9 mouse cellular contexts compared by ENCODE assay signal in genomic region chr7:18923711-18924191, GRCm38 (mm10). TPM values are rescaled to one million over a fixed set of nuclear protein-coding genes. Genes with fewer than 3 reads are reported as not detected.
DNase-seq lines count a peak whose midpoint lies in the region; ATAC-seq and TF ChIP-seq lines count a peak whose summit lies in the region.
"Had no signal": no experiment of that assay in that cellular context is flagged by ENCODE, and none has a peak within 500 bp of the region (broad histone marks: within the 10 kb centered on the region; RNA-seq: fewer than 3 reads in every experiment).

No protein-coding gene starts in this region.

- ATAC-seq in cerebellum, adult (ENCODE audit: insufficient number of reproducible peaks, low FRiP score, low TSS enrichment) = no peak
- ATAC-seq in hindbrain, postnatal 0 days = peak; percentile 13; the same call in 1 of the 2 replicates
- no peak for ATAC-seq in neural tube, embryonic 13.5 days (ENCODE audit: low read depth)

- WGBS in hindbrain, postnatal 0 days = 14% methylated on average over 4 of the region's 4 CpGs
- 19% methylated on average over 4 of the region's 4 CpGs for WGBS in neural tube, embryonic 13.5 days

- peak; percentile 43 for DNase-seq in cerebellum, adult 11 months
- DNase-seq in embryo, embryonic 9.5 days (ENCODE audit: extremely low spot score) = peak; percentile 37
- DNase-seq in hindbrain, postnatal 0 days (ENCODE audit: low spot score) = peak; percentile 85
- DNase-seq in heart, postnatal 14 days = no peak
- DNase-seq in urinary bladder, postnatal 25 days (ENCODE audit: low spot score) = no peak
- DNase-seq in layer of hippocampus, adult 8-10 months (ENCODE audit: low spot score in 2 of 2) = no peak
- DNase-seq: liver, embryonic 13.5 days had no signal

- peaks cover 35% of the 10 kb centered on the region for H3K4me1 ChIP-seq in hindbrain, postnatal 0 days (ENCODE audit: insufficient read depth, low read length)
- peaks cover 68% of the 10 kb centered on the region for H3K4me1 ChIP-seq in neural tube, embryonic 13.5 days (replicated peaks)

- no peaks in the 10 kb centered on the region for H3K9me3 ChIP-seq in hindbrain, postnatal 0 days (ENCODE audit: low read length)
- H3K9me3 ChIP-seq in neural tube, embryonic 13.5 days = no peaks in the 10 kb centered on the region
- H3K9me3 ChIP-seq: liver, embryonic 13.5 days had no signal

- H3K27me3 ChIP-seq in hindbrain, postnatal 0 days (ENCODE audit: insufficient read depth, low read length) = no peaks in the 10 kb centered on the region
- no peaks in the 10 kb centered on the region for H3K27me3 ChIP-seq in neural tube, embryonic 13.5 days

- intact Hi-C loops in heart, postnatal 14 days (cut with DNase I) = loop anchor here (2.0 kb wide), 1 partner anchor 43 kb away; no protein-coding TSS in a partner anchor

- H3K9ac ChIP-seq in hindbrain, postnatal 0 days (replicated peaks; ENCODE audit: low read length) = 0 out of 2 replicates have a peak overlapping the region, but pooled peaks have one; percentile 17
- peak overlapping the region; percentile 57 for H3K9ac ChIP-seq in neural tube, embryonic 13.5 days
- H3K9ac ChIP-seq: liver, embryonic 13.5 days had no signal

- no peak for TF ChIP-seq CTCF in hindbrain, postnatal 0 days (IDR thresholded peaks at IDR 0.05; ENCODE audit: low read depth)

- peak overlapping the region; percentile 92 for H3K27ac ChIP-seq in hindbrain, postnatal 0 days
- H3K27ac ChIP-seq in neural tube, embryonic 13.5 days (replicated peaks) = peak overlapping the region; percentile 96
- H3K27ac ChIP-seq: liver, embryonic 13.5 days had no signal

- H3K4me3 ChIP-seq in hindbrain, postnatal 0 days (ENCODE audit: low read length) = no peak overlapping the region
- H3K4me3 ChIP-seq in neural tube, embryonic 13.5 days = 0 out of 2 replicates have a peak overlapping the region, but pooled peaks have one; percentile 1
- H3K4me3 ChIP-seq: liver, embryonic 13.5 days had no signal

- H3K36me3 ChIP-seq in hindbrain, postnatal 0 days (ENCODE audit: insufficient read depth, low read length) = no peaks in the 10 kb centered on the region
- no peaks in the 10 kb centered on the region for H3K36me3 ChIP-seq in neural tube, embryonic 13.5 days
- H3K36me3 ChIP-seq: liver, embryonic 13.5 days had no signal

- H3K4me2 ChIP-seq in hindbrain, postnatal 0 days (ENCODE audit: low read depth, low read length) = peak overlapping the region; percentile 74
- peak overlapping the region; percentile 77 for H3K4me2 ChIP-seq in neural tube, embryonic 13.5 days
- H3K4me2 ChIP-seq: liver, embryonic 13.5 days had no signal

RNA-seq across cellular contexts. Expression of gene Nova2, which starts 1.9 kb away (rescaled TPM):
- total RNA-seq in hindbrain, postnatal 0 days (2014; rRNA removed) = 18.3 and 19.8 TPM in 2 replicates
- polyA plus RNA-seq in hindbrain, postnatal 0 days (2015; fragmentation: Nextera tagmentation; extraction: Ambion mirVana) = 9.2 and 9.7 TPM in 2 replicates
- polyA plus RNA-seq in neural tube, embryonic 13.5 days (2015; fragmentation: Nextera tagmentation; extraction: Ambion mirVana) = 9.7 and 10.7 TPM in 2 replicates
- total RNA-seq in heart, postnatal 14 days (2021) = 10 to 100 TPM in 1 of 2 experiments, 1 to 10 TPM in 1; 9.6 to 10.1 TPM
- total RNA-seq in layer of hippocampus, adult 8-10 months (2022) = 10 to 100 TPM; 71.3 to 76.7 (median 74.6) TPM

RNA-seq across cellular contexts. Expression of gene Ccdc61, which starts 13.5 kb away (rescaled TPM):
- 22.0 and 31.5 TPM in 2 replicates for total RNA-seq in hindbrain, postnatal 0 days (2014; rRNA removed)
- polyA plus RNA-seq in hindbrain, postnatal 0 days (2015; fragmentation: Nextera tagmentation; extraction: Ambion mirVana) = 32.9 and 35.2 TPM in 2 replicates
- 19.7 and 23.0 TPM in 2 replicates for polyA plus RNA-seq in neural tube, embryonic 13.5 days (2015; fragmentation: Nextera tagmentation; extraction: Ambion mirVana)
- total RNA-seq in heart, postnatal 14 days (2021) = 1 to 10 TPM; 9.0 to 9.5 TPM
- total RNA-seq in layer of hippocampus, adult 8-10 months (2022) = 10 to 100 TPM in 2 of 4 experiments, 1 to 10 TPM in 2; 9.4 to 14.3 (median 11.4) TPM

RNA-seq across cellular contexts. Expression of gene Pglyrp1, which starts 52.6 kb away (rescaled TPM):
- total RNA-seq in hindbrain, postnatal 0 days (2014; rRNA removed) = 29.7 and 30.2 TPM in 2 replicates
- 29.1 and 30.0 TPM in 2 replicates for polyA plus RNA-seq in hindbrain, postnatal 0 days (2015; fragmentation: Nextera tagmentation; extraction: Ambion mirVana)
- polyA plus RNA-seq in neural tube, embryonic 13.5 days (2015; fragmentation: Nextera tagmentation; extraction: Ambion mirVana) = 12.6 and 12.8 TPM in 2 replicates
- total RNA-seq in heart, postnatal 14 days (2021) = 1 to 10 TPM; 2.0 to 3.3 TPM
- 10 to 100 TPM; 11.2 to 15.5 (median 13.4) TPM for total RNA-seq in layer of hippocampus, adult 8-10 months (2022)

Comparison
In these comparisons a context has a peak if more than half of its experiments do, and no peak if none do; other contexts are left out.
1. DNase-seq: peak in cerebellum, adult 11 months (single experiment), embryo, embryonic 9.5 days (single experiment) and hindbrain, postnatal 0 days (single experiment); none in heart, postnatal 14 days (0 of 2), urinary bladder, postnatal 25 days (single experiment) and layer of hippocampus, adult 8-10 months (0 of 2).